Mouse (Mus musculus) heart, adult 2 months (tissue): ENCODE results near the gene Tcte2.
A peak's percentile ranks its signal among the peaks of the same experiment; 100 is the strongest.

Source experiments
- CTCF ChIP-seq: fragments of 200-600 bp; IDR thresholded peaks from 2 replicates; pipeline ENCODE4 v1.8.1; 2022; ENCODE audit warnings: antibody characterized with exemption, mild to moderate bottlenecking, moderate library complexity
- POLR2A ChIP-seq: fragments of 200-500 bp; IDR thresholded peaks from 2 replicates; pipeline ENCODE4 v1.6.1; 2011; ENCODE audit warnings: mild to moderate bottlenecking, low read depth, low read length, control low read depth; ENCODE audit not compliant: insufficient read depth

DNA sequence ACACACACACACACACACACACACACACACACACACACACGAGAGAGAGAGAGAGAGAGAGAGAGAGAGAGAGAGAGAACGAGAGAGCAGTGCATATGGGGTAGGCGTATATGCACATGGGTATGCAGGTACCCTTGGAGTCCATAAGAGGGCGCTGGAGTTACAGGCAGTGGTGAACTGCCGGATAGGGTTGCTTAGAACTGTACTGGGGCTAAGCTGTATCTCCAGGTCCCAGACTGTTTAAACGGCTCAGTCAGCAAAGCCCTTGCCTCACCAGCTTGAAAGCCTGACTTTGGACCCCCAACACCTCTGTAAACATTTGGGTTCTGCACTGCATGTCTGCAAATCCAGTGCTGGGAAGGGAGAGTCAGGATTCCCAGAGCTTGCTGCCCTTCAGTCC is 79.9 kb downstream of the Tcte2 start:
- TF ChIP-seq CTCF (peak; percentile 53), POLR2A (no peak)
